Mouse (Mus musculus) erythroblast, embryonic 14.5 days (primary cell): Measurements from ENCODE around the gene Olfr97.

ENCODE experiments used
- GATA1 ChIP-seq: IDR thresholded peaks from 2 replicates; pipeline ENCODE4 v1.6.1; 2012; ENCODE audit warnings: low read length, inconsistent platforms, mixed read lengths
- TAL1 ChIP-seq: IDR thresholded peaks from 3 replicates; pipeline ENCODE4 v1.6.1; 2012; ENCODE audit warnings: low read length, inconsistent platforms, mixed read lengths

DNA sequence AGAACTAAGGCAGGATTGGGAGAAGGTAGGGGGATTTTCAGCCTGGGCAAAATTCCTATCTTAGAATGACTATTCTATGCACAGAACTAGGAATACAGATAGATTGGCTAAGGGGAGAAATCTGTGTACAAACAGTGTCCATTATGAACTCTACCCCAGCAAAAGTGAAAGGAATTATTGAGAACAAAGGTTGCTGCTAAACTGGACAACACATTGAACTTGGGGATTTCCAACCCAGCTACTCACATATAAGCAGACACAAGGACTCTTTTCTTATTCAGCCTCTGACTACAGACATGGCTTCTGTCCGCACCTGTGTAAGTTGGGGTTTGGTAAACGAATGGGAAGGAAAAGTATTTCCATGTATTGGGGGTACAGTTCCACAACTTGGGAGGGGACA, 43.5 kb downstream of the Olfr97 start, which contains the start of gene Ubd:
- TF ChIP-seq GATA1 (no peak), TAL1 (no peak)
